Mouse (Mus musculus) hindbrain, embryonic 10.5 days (tissue): Measurements from ENCODE around the gene Dcbld2. TPM values are rescaled to one million over a fixed set of nuclear protein-coding genes. Genes with fewer than 3 reads are reported as not detected.

Experiments used
- DNase-seq: peaks from one replicate; pipeline ENCODE4 v3.0.0-alpha.2; 2017; ENCODE audit warnings: low spot score
- H3K27ac ChIP-seq: fragments of 300-500 bp; sonication (generic); 2 replicates; pipeline ENCODE4 v1.5.1; 2016; ENCODE audit warnings: mild to moderate bottlenecking, moderate library complexity
- H3K27me3 ChIP-seq: fragments of 300-500 bp; sonication (generic); 2 replicates; pipeline ENCODE4 v1.6.1; 2016; ENCODE audit warnings: mild to moderate bottlenecking; ENCODE audit not compliant: poor library complexity, insufficient read depth, severe bottlenecking
- H3K36me3 ChIP-seq: fragments of 300-500 bp; sonication (generic); 2 replicates; pipeline ENCODE4 v1.6.1; 2016; ENCODE audit warnings: mild to moderate bottlenecking, moderate library complexity
- H3K4me1 ChIP-seq: fragments of 300-500 bp; sonication (generic); replicated peaks from 2 replicates; pipeline ENCODE4 v1.6.1; 2016; ENCODE audit warnings: mild to moderate bottlenecking
- H3K4me3 ChIP-seq: fragments of 300-500 bp; sonication (generic); 2 replicates; pipeline ENCODE4 v1.5.1; 2016; ENCODE audit warnings: mild to moderate bottlenecking, moderate library complexity
- H3K9me3 ChIP-seq: fragments of 300-500 bp; sonication (generic); 2 replicates; pipeline ENCODE4 v1.6.1; 2016; ENCODE audit warnings: mild to moderate bottlenecking, moderate library complexity
- WGBS: fragments of 180-500 bp; shearing (Covaris S2); methylation state at CpG from one replicate; pipeline ENCODE4 v1.1.7; 2016; 5-methylcytosine and 5-hydroxymethylcytosine counted together
- polyA plus RNA-seq: library from polyadenylated mRNA; unstranded; fragments of >200 nt; fragmentation: Nextera tagmentation; extraction: Ambion mirVana; gene quantifications from 2 replicates; pipeline ENCODE4 v1.2.1, GENCODE M21; 2016

Gene Dcbld2
- polyA plus RNA-seq, 1 experiment from 2014 or later, result 7.3 TPM

GRCm38 (mm10) chr16:58512181-58512761 is 104.0 kb downstream of the Dcbld2 start:
- 53% methylated on average over 9 of the region's 9 CpGs for WGBS
- Histone ChIP-seq H3K27me3 (no peaks in the 10 kb centered on the region), H3K4me1 (peaks cover 33% of the 10 kb centered on the region), H3K36me3 (no peaks in the 10 kb centered on the region), H3K9me3 (no peaks in the 10 kb centered on the region), H3K4me3 (no peak overlapping the region), H3K27ac (peak overlapping the region; percentile 40; the same call in 1 of the 2 replicates)
- DNase-seq, result no peak

GRCm38 (mm10) chr16:58512887-58513286 is 104.6 kb downstream of the Dcbld2 start:
- WGBS, result 21% methylated on average over 3 of the region's 3 CpGs
- H3K4me1 ChIP-seq, result peaks cover 30% of the 10 kb centered on the region
- H3K27ac ChIP-seq, result peak overlapping the region; percentile 40; the same call in 1 of the 2 replicates
- no peaks in the 10 kb centered on the region for H3K27me3 ChIP-seq
- no peak for DNase-seq
- no peak overlapping the region for H3K4me3 ChIP-seq
- no peaks in the 10 kb centered on the region for H3K9me3 ChIP-seq
- H3K36me3 ChIP-seq, result no peaks in the 10 kb centered on the region

GRCm38 (mm10) chr16:58513755-58514154 is 105.5 kb downstream of the Dcbld2 start:
- H3K4me3 ChIP-seq, result no peak overlapping the region
- H3K36me3 ChIP-seq, result no peaks in the 10 kb centered on the region
- peaks cover 28% of the 10 kb centered on the region for H3K4me1 ChIP-seq
- 33% methylated on average over 6 of the region's 6 CpGs for WGBS
- no peaks in the 10 kb centered on the region for H3K9me3 ChIP-seq
- no peak for DNase-seq
- no peaks in the 10 kb centered on the region for H3K27me3 ChIP-seq
- peak overlapping the region; percentile 66; the same call in 1 of the 2 replicates for H3K27ac ChIP-seq

DNA sequence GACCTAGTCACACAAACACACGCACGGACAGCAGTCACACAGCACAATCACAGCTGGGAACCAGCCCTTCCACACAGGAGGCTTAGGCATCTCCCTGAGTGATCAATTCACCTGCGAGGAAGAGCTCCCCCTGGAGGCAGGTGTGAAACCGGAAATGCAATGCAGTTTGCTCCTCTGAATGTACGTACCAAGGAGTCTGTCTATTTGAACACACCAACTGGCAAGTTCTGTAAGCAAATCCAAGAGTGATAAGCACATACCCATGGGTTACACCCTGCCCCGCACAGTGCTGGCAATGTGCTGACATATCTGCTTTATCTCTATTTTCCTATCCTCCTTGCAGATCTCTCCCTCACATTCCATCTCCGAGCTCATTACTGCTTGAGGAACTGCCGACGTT is 106.3 kb downstream of the Dcbld2 start:
- Histone ChIP-seq H3K9me3 (no peaks in the 10 kb centered on the region), H3K27me3 (no peaks in the 10 kb centered on the region), H3K4me1 (peaks cover 32% of the 10 kb centered on the region), H3K36me3 (no peaks in the 10 kb centered on the region), H3K4me3 (no peak overlapping the region), H3K27ac (no peak overlapping the region)
- no peak for DNase-seq
- WGBS, result 89% methylated on average over 9 of the region's 9 CpGs

DNA sequence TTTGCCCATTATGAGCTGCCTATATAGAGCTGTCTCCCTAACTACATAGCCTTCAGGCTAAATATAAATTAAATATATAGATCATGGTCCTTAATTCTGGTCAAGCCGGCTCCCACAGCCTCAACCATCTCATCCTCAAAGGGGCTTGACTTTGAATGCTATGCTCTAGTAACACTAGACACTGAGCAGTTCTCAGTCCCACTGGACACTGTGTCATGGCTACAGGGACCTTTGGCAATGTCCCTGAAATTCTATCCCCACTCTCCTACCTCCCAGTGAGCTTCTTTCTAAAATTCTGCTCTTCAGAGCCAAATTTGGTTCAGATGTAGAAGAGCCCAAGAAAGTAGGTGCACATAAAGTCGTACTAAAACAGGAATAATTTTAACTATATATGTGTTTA is 107.9 kb downstream of the Dcbld2 start:
- Histone ChIP-seq H3K4me1 (peaks cover 30% of the 10 kb centered on the region), H3K4me3 (no peak overlapping the region), H3K36me3 (no peaks in the 10 kb centered on the region), H3K27me3 (peaks cover 7% of the 10 kb centered on the region; the same call in 1 of the 2 replicates), H3K27ac (no peak overlapping the region), H3K9me3 (no peaks in the 10 kb centered on the region)
- no peak for DNase-seq
- WGBS, result 82% methylated on average over 2 of the region's 2 CpGs

- Histone ChIP-seq H3K9me3 (no peaks in the 10 kb centered on the region), H3K27ac (no peak overlapping the region), H3K4me1 (peaks cover 31% of the 10 kb centered on the region), H3K4me3 (no peak overlapping the region), H3K27me3 (peaks cover 16% of the 10 kb centered on the region; the same call in 1 of the 2 replicates), H3K36me3 (no peaks in the 10 kb centered on the region)
- WGBS, result 92% methylated on average over 7 of the region's 7 CpGs
- DNase-seq, result no peak
These were observed 108.9 kb downstream of the Dcbld2 start for GRCm38 (mm10) chr16:58516960-58517798.

Other genes starting within 250 kb of the Dcbld2 start
- gene St3gal6, start 115.8 kb downstream of the Dcbld2 start, polyA plus RNA-seq, result 8.7 and 10.2 TPM in 2 replicates
- gene Gm813, start 208.5 kb downstream of the Dcbld2 start, polyA plus RNA-seq, result not detected in 2 replicates
- gene E330017A01Rik, start 230.3 kb downstream of the Dcbld2 start, polyA plus RNA-seq, result not detected in 2 replicates